Mouse (Mus musculus) bone marrow macrophage, adult 2 months (primary cell): ENCODE measurements at regions not wholly inside any gene's neighbourhood (a gene's known extent, or its start where the extent isn't known, plus 50 kb on each side); places are given as distances from the start of the nearest gene placed in this dataset.

ENCODE experiments used
- CTCF ChIP-seq: IDR thresholded peaks from 2 replicates; pipeline ENCODE4 v1.5.1; 2012; ENCODE audit warnings: low read depth, mild to moderate bottlenecking, low read length, moderate library complexity
- POLR2A ChIP-seq: IDR thresholded peaks from 2 replicates; pipeline ENCODE4 v1.6.1; 2012; ENCODE audit warnings: mild to moderate bottlenecking, low read depth, low read length, borderline replicate concordance

- TF ChIP-seq POLR2A (no peak), CTCF (no peak)
Observed at GRCm38 (mm10) chr8:116196623-116197184, 308.1 kb upstream of the Dynlrb2 start.
